Mouse (Mus musculus) testis, postnatal 10 days (tissue): ENCODE measurements around the gene Rab5if.
A peak's percentile ranks its signal among the peaks of the same experiment; 100 is the strongest.
"Not testable (repeated sequence)": the region's sequence is repeated elsewhere in the genome, so short reads cannot be mapped to it uniquely, and the experiment has no call there.

ENCODE experiments used
- DNase-seq: peaks from one replicate; pipeline ENCODE4 v3.0.0; 2021; ENCODE audit warnings: low spot score

Gene Rab5if

GRCm38 (mm10) chr2:156887017-156887416 lies 24.1 kb downstream of the Rab5if start, which contains the start of gene Sla2:
Gene Sla2, minus strand, starts transcription at chr2:156887192.
- no peak for DNase-seq

GRCm38 (mm10) chr2:156888490-156888889 lies 25.6 kb downstream of the Rab5if start:
- DNase-seq, result no peak

GRCm38 (mm10) chr2:156892240-156892639 lies 29.3 kb downstream of the Rab5if start:
- no peak for DNase-seq

- DNase-seq, result no peak
Measured at GRCm38 (mm10) chr2:156892821-156893220, 29.9 kb downstream of the Rab5if start.

- no peak for DNase-seq
Measured at GRCm38 (mm10) chr2:156894496-156895265, 31.8 kb downstream of the Rab5if start.

- peak; percentile 36 for DNase-seq
Measured at GRCm38 (mm10) chr2:156896384-156896914, 33.5 kb downstream of the Rab5if start.

GRCm38 (mm10) chr2:156897034-156897433 lies 34.1 kb downstream of the Rab5if start:
- no peak for DNase-seq

- no peak for DNase-seq
Measured at GRCm38 (mm10) chr2:156898374-156898773, 35.4 kb downstream of the Rab5if start.

- peak; percentile 30 for DNase-seq
Measured at GRCm38 (mm10) chr2:156899184-156899583, 36.3 kb downstream of the Rab5if start.

- no peak for DNase-seq
Measured at GRCm38 (mm10) chr2:156901344-156901743, 38.4 kb downstream of the Rab5if start.

- no peak for DNase-seq
Measured at GRCm38 (mm10) chr2:156901883-156902282, 39.0 kb downstream of the Rab5if start.

- not testable (repeated sequence) for DNase-seq
Measured at GRCm38 (mm10) chr2:156902411-156902810, 39.5 kb downstream of the Rab5if start.

GRCm38 (mm10) chr2:156903367-156903766 lies 40.4 kb downstream of the Rab5if start:
- DNase-seq, result no peak

- peak; percentile 84 for DNase-seq
Measured at GRCm38 (mm10) chr2:156904976-156905717, 42.2 kb downstream of the Rab5if start.

GRCm38 (mm10) chr2:156905931-156906330 lies 43.0 kb downstream of the Rab5if start:
- DNase-seq, result not testable (repeated sequence)

GRCm38 (mm10) chr2:156913191-156913590 lies 50.3 kb downstream of the Rab5if start:
- no peak for DNase-seq

- no peak for DNase-seq
Measured at GRCm38 (mm10) chr2:156915559-156915958, 52.6 kb downstream of the Rab5if start.

- DNase-seq, result no peak
Measured at GRCm38 (mm10) chr2:156916419-156917125, 53.6 kb downstream of the Rab5if start.

GRCm38 (mm10) chr2:156918562-156918961 lies 55.6 kb downstream of the Rab5if start:
- no peak for DNase-seq

GRCm38 (mm10) chr2:156919191-156919590 lies 56.3 kb downstream of the Rab5if start:
- DNase-seq, result not testable (repeated sequence)

GRCm38 (mm10) chr2:156919796-156920195 lies 56.9 kb downstream of the Rab5if start:
- no peak for DNase-seq

- no peak for DNase-seq
Measured at GRCm38 (mm10) chr2:156923057-156923456, 60.1 kb downstream of the Rab5if start.
